Mouse (Mus musculus): ENCODE data around the gene Bcl10. TPM values are rescaled to one million over a fixed set of nuclear protein-coding genes. Genes with fewer than 3 reads are reported as not detected.
"Not testable (repeated sequence)": the region's sequence is repeated elsewhere in the genome, so short reads cannot be mapped to it uniquely, and the experiment has no call there.

The Bcl10 gene
- polyA plus RNA-seq (2014; fragmentation: Nextera tagmentation; extraction: Ambion mirVana) = 36.5 and 39.1 TPM in 2 replicates

DNA sequence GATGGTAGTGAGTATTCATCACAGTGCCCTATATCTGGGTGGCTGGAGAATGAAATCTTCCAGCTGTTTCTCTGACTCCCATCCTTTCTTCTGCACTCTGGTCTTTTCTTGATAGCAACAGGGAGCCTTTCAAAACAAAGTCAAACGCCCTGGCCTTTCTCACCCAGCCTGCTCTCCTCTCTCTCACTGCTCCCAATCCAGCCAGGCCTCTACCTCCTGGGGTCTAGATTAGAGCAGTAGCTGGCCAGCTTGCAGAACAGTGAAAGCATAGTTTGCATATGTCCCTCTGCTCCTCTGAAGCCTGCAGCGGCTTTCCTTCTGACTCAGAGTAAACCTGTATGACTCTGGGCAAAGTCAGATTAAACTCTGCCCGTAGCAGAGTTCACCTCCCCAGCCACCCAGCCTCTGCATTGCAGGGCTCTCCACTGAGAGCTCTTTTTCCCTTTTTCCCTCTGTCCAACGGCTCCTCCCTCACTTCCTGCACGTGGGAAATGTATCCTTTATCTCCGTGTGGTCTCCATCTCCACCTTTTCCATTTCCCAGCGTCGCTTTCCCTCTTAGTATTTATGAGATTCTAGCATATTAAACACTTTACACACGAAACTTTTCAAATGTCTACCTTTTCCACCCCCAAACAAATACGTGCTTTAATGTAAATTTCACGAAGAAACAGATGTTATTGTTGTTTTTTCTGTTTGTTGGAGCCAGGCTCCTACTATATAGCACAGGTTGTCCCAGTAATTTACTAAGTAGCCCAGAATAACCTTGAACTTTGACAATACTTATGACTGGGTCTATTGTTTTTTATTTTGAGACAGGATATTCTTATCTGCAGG, at the start of gene Bcl10:
Bcl10 (plus strand) TSS at position 786 of the 836 bp plus-strand sequence.
- WGBS = 39% methylated on average over 11 of the region's 11 CpGs
- ATAC-seq (replicated peaks; ENCODE audit: low FRiP score) (no peak), DNase-seq (ENCODE audit: low spot score) (no peak)
- Histone ChIP-seq H3K36me3 (ENCODE audit: control insufficient read depth, insufficient read depth, low read length) (no peaks in the 10 kb centered on the region), H3K4me1 (replicated peaks; ENCODE audit: control insufficient read depth, insufficient read depth, low read length) (peaks cover 19% of the 10 kb centered on the region), H3K9me3 (ENCODE audit: control insufficient read depth, low read length) (0 out of 2 replicates have a peak, but pooled peaks cover 3% of the 10 kb centered on the region), H3K4me2 (peak within 1 kb of the TSS; percentile 74), H3K9ac (ENCODE audit: low read depth, low read length) (peak within 1 kb of the TSS; percentile 63), H3K27me3 (replicated peaks; ENCODE audit: control insufficient read depth, insufficient read depth, low read length) (no peaks in the 10 kb centered on the region), H3K27ac (ENCODE audit: low read depth, low read length) (peak within 1 kb of the TSS; percentile 77), H3K4me3 (ENCODE audit: low read depth, low read length) (peak within 1 kb of the TSS; percentile 44)

DNA sequence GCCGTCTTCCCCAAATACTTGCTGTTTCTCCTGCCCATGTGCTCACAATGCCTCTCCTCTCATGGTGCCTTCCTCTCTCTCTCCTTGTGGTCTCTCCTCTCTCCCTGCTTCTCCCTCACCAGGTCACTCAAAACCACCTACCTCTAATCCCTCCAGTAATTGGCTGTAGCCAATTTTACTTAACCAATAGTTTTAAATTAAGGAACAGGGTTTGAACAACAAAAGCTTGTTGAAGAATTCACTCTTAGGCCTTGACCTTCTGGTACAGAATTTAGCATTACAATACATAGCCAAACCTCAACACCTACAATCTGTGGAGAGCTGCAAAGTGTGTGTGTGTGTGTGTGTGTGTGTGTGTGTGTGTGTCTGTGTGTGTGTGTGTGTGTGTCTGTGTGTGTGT, 49.3 kb upstream of the Bcl10 start:
- no peaks in the 10 kb centered on the region for H3K36me3 ChIP-seq (ENCODE audit: control insufficient read depth, insufficient read depth, low read length)
- no peaks in the 10 kb centered on the region for H3K9me3 ChIP-seq (ENCODE audit: control insufficient read depth, low read length)
- DNase-seq (ENCODE audit: low spot score) = no peak
- H3K27ac ChIP-seq (ENCODE audit: low read depth, low read length) = no peak overlapping the region
- no peaks in the 10 kb centered on the region for H3K4me1 ChIP-seq (replicated peaks; ENCODE audit: control insufficient read depth, insufficient read depth, low read length)
- no peak for ATAC-seq (replicated peaks; ENCODE audit: low FRiP score)
- no peak overlapping the region for H3K4me3 ChIP-seq (ENCODE audit: low read depth, low read length)
- no peak overlapping the region for H3K9ac ChIP-seq (ENCODE audit: low read depth, low read length)
- H3K4me2 ChIP-seq = no peak overlapping the region
- WGBS = 88% methylated on average over 1 of the region's 1 CpGs
- H3K27me3 ChIP-seq (replicated peaks; ENCODE audit: control insufficient read depth, insufficient read depth, low read length) = no peaks in the 10 kb centered on the region

DNA sequence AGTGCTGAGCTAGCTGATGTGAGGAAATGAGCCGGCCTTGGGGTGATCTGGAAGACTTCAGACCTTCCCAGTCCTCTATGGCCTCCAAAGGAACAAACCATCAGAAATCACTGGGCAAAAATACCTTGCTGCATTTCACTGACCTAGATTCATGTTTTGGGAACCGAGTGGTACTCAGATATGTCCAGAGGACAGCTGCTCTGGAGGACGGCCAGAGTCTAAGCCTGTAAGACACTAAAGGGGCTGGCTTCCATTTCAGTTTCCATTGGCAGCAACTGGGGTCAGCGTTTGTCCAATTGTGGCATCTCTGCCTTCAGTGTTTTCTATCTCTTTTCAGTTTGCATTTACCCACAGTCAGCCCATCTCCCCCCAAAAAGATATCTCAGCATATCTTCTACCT, 48.5 kb upstream of the Bcl10 start:
- DNase-seq (ENCODE audit: low spot score) (no peak), ATAC-seq (replicated peaks; ENCODE audit: low FRiP score) (no peak)
- Histone ChIP-seq H3K27ac (ENCODE audit: low read depth, low read length) (no peak overlapping the region), H3K4me3 (ENCODE audit: low read depth, low read length) (no peak overlapping the region), H3K27me3 (replicated peaks; ENCODE audit: control insufficient read depth, insufficient read depth, low read length) (no peaks in the 10 kb centered on the region), H3K36me3 (ENCODE audit: control insufficient read depth, insufficient read depth, low read length) (no peaks in the 10 kb centered on the region), H3K4me1 (replicated peaks; ENCODE audit: control insufficient read depth, insufficient read depth, low read length) (no peaks in the 10 kb centered on the region), H3K4me2 (no peak overlapping the region), H3K9ac (ENCODE audit: low read depth, low read length) (no peak overlapping the region), H3K9me3 (ENCODE audit: control insufficient read depth, low read length) (no peaks in the 10 kb centered on the region)
- WGBS = 77% methylated on average over 4 of the region's 4 CpGs

GRCm38 (mm10) chr3:145876120-145876519, 46.5 kb upstream of the Bcl10 start:
- no peaks in the 10 kb centered on the region for H3K4me1 ChIP-seq (replicated peaks; ENCODE audit: control insufficient read depth, insufficient read depth, low read length)
- H3K4me3 ChIP-seq (ENCODE audit: low read depth, low read length) = no peak overlapping the region
- DNase-seq (ENCODE audit: low spot score) = no peak
- H3K9me3 ChIP-seq (ENCODE audit: control insufficient read depth, low read length) = no peaks in the 10 kb centered on the region
- H3K27ac ChIP-seq (ENCODE audit: low read depth, low read length) = no peak overlapping the region
- no peaks in the 10 kb centered on the region for H3K27me3 ChIP-seq (replicated peaks; ENCODE audit: control insufficient read depth, insufficient read depth, low read length)
- no peaks in the 10 kb centered on the region for H3K36me3 ChIP-seq (ENCODE audit: control insufficient read depth, insufficient read depth, low read length)
- 69% methylated on average over 11 of the region's 11 CpGs for WGBS
- ATAC-seq (replicated peaks; ENCODE audit: low FRiP score) = no peak
- no peak overlapping the region for H3K4me2 ChIP-seq
- H3K9ac ChIP-seq (ENCODE audit: low read depth, low read length) = no peak overlapping the region

DNA sequence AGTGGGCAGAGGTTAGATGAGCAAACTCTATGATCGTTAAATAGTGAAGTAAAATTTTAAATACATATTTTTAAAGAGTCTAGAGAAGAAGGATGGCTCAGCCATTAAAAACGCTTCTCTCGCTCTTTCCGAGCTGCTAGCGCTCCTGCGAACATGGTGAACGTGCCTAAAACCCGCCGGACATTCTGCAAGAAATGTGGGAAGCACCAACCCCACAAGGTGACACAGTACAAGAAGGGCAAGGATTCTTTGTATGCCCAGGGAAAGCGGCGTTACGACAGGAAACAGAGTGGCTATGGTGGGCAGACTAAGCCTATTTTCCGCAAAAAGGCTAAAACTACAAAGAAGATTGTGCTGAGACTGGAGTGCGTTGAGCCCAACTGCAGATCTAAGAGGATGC, 43.7 kb upstream of the Bcl10 start:
- H3K4me1 ChIP-seq (replicated peaks; ENCODE audit: control insufficient read depth, insufficient read depth, low read length); ATAC-seq (replicated peaks; ENCODE audit: low FRiP score); H3K27ac ChIP-seq (ENCODE audit: low read depth, low read length); DNase-seq (ENCODE audit: low spot score); H3K4me3 ChIP-seq (ENCODE audit: low read depth, low read length); H3K36me3 ChIP-seq (ENCODE audit: control insufficient read depth, insufficient read depth, low read length); H3K9ac ChIP-seq (ENCODE audit: low read depth, low read length); H3K27me3 ChIP-seq (replicated peaks; ENCODE audit: control insufficient read depth, insufficient read depth, low read length); H3K9me3 ChIP-seq (ENCODE audit: control insufficient read depth, low read length); H3K4me2 ChIP-seq: not testable (repeated sequence)
- WGBS = 93% methylated on average over 13 of the region's 14 CpGs

- DNase-seq (ENCODE audit: low spot score) (no peak), ATAC-seq (replicated peaks; ENCODE audit: low FRiP score) (no peak)
- H3K9ac ChIP-seq (ENCODE audit: low read depth, low read length) = no peak overlapping the region
- no peak overlapping the region for H3K4me2 ChIP-seq
- no peaks in the 10 kb centered on the region for H3K4me1 ChIP-seq (replicated peaks; ENCODE audit: control insufficient read depth, insufficient read depth, low read length)
- H3K27ac ChIP-seq (ENCODE audit: low read depth, low read length) = no peak overlapping the region
- no peaks in the 10 kb centered on the region for H3K27me3 ChIP-seq (replicated peaks; ENCODE audit: control insufficient read depth, insufficient read depth, low read length)
- H3K9me3 ChIP-seq (ENCODE audit: control insufficient read depth, low read length) = no peaks in the 10 kb centered on the region
- no peak overlapping the region for H3K4me3 ChIP-seq (ENCODE audit: low read depth, low read length)
- WGBS = 81% methylated on average over 1 of the region's 1 CpGs
- H3K36me3 ChIP-seq (ENCODE audit: control insufficient read depth, insufficient read depth, low read length) = no peaks in the 10 kb centered on the region
Measured at GRCm38 (mm10) chr3:145880335-145880734, 42.3 kb upstream of the Bcl10 start.

- H3K4me1 ChIP-seq (replicated peaks; ENCODE audit: control insufficient read depth, insufficient read depth, low read length) = no peaks in the 10 kb centered on the region
- no peak overlapping the region for H3K27ac ChIP-seq (ENCODE audit: low read depth, low read length)
- 87% methylated on average over 15 of the region's 15 CpGs for WGBS
- H3K9ac ChIP-seq (ENCODE audit: low read depth, low read length) = no peak overlapping the region
- no peak for ATAC-seq (replicated peaks; ENCODE audit: low FRiP score)
- DNase-seq (ENCODE audit: low spot score) = no peak
- no peaks in the 10 kb centered on the region for H3K27me3 ChIP-seq (replicated peaks; ENCODE audit: control insufficient read depth, insufficient read depth, low read length)
- H3K36me3 ChIP-seq (ENCODE audit: control insufficient read depth, insufficient read depth, low read length) = no peaks in the 10 kb centered on the region
- no peak overlapping the region for H3K4me2 ChIP-seq
- H3K4me3 ChIP-seq (ENCODE audit: low read depth, low read length) = no peak overlapping the region
- no peaks in the 10 kb centered on the region for H3K9me3 ChIP-seq (ENCODE audit: control insufficient read depth, low read length)
Measured at GRCm38 (mm10) chr3:145882076-145882874, 40.3 kb upstream of the Bcl10 start.

DNA sequence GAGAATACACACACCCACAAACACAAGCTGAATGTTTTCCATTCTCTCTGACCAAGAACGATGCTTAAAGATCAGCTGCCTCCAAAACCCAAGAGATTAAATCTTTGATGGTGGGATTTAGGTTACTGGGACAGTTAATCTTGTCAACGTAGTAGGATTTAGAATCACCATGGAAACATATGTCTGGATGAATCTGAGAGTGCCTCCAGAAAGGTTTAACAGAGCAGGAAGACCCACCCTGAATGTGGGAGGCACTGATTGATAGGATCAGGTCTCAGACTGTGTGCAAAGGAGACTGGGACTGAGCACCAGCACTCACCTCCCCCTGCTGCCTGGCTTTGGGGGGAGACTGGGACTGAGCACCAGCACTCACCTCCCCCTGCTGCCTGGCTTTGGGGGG, 39.4 kb upstream of the Bcl10 start:
- 44% methylated on average over 2 of the region's 2 CpGs for WGBS
- Histone ChIP-seq H3K9ac (ENCODE audit: low read depth, low read length) (no peak overlapping the region), H3K4me3 (ENCODE audit: low read depth, low read length) (no peak overlapping the region), H3K27me3 (replicated peaks; ENCODE audit: control insufficient read depth, insufficient read depth, low read length) (no peaks in the 10 kb centered on the region), H3K4me2 (no peak overlapping the region), H3K9me3 (ENCODE audit: control insufficient read depth, low read length) (no peaks in the 10 kb centered on the region), H3K4me1 (replicated peaks; ENCODE audit: control insufficient read depth, insufficient read depth, low read length) (no peaks in the 10 kb centered on the region), H3K36me3 (ENCODE audit: control insufficient read depth, insufficient read depth, low read length) (no peaks in the 10 kb centered on the region), H3K27ac (ENCODE audit: low read depth, low read length) (no peak overlapping the region)
- ATAC-seq (replicated peaks; ENCODE audit: low FRiP score) (no peak), DNase-seq (ENCODE audit: low spot score) (no peak)

All from liver, embryonic 11.5 days (tissue).